Mouse (Mus musculus): Measurements from ENCODE around the gene Cyp11a1.

Cyp11a1 gene

DNA sequence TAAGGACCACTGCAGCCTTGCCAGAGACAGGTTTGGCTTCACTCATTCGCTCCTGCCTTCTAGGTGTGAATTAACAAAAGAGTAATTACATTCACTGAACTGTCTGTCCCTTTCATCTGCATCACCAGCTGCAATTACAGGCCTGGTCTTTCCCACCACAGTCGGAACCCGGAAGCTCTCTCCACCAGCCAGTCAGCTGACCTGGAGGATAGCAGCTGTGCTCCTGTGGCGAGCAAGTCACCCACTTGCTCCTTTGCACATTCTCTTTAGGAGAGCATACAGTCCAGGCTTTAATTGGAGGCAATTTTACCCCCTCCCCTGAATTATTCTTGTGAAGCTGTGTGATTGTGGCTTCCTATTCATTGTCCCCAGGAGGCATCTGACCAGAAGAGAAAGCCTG, 39.4 kb downstream of the Cyp11a1 start:
- no peak for DNase-seq

DNA sequence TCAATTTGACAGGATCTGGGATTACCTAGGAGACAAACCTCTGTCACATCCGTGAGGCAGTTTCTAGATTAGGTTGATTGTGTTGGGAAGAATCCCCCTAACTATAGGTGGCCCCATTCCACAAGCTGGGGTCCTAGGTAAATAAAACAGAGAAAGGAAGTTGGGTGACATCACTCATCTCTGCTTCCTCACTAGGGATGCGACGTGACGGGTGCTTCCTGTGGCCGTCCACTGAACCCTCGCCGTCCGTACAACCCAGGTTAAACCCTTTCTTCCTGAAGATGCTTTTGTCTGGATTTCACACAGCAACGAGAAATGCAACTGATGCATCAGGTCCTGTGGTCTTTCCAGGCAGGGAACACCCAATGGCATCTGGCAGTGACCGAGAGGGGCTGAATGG, 40.9 kb downstream of the Cyp11a1 start:
- no peak for DNase-seq

DNA sequence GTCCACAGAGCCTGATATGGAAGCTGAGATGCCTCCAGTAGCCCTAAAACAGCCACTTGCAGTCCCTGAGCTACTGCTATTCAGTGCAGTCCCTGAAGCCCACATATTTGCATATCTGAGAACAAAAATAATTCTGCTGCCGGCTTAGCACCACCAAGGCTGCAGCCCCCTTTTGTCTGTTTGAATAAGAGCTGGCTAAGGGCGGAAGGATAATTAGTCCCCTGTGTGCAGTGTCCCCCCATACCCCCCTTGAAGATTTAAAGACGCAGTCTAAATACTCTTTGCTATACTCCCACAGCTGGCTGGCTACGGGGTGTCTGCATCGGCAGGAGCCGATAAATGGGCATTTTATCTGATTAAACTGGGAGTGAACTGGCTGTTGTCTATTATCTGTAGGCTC, 42.4 kb downstream of the Cyp11a1 start:
- DNase-seq = no peak

DNA sequence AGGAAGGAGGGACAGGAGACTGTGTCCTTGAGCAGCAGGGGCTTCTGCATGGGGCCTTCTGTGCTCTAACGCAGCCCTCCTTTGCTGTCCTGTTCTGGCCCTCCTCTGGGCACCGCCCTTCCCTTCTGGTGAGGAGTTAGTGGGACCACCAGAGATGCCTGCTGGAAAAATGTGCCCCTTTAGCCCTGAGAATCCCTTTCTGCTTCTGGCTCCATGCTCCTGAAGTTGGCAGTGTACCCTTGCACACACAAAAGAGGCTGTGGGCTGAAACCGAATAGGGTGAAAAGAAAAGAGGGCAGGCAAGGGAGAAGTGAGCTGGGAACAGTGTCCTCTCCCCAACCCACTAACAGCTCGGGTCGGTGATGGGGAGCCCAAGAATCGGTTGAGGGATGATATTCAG, 43.0 kb downstream of the Cyp11a1 start:
- no peak for DNase-seq

DNA sequence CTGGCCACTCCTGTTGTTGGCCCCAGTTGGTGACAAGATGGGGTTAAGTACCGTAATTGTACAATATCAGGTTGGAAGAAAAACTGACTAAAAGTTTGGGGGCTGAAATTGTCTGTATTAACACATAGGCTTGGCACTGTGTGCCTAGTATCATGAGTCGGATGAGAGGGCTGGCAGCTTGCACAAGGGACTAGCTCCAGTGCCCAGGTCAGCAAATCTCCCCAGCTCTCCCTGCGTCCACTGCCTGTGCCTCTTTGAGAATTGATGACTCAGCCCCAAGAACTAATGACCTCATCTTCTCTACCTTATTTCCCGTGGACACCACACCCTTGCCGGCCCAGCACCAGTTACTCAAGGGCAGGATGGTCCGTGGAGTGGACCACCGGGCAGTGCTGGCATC, 43.6 kb downstream of the Cyp11a1 start:
- DNase-seq = no peak

DNA sequence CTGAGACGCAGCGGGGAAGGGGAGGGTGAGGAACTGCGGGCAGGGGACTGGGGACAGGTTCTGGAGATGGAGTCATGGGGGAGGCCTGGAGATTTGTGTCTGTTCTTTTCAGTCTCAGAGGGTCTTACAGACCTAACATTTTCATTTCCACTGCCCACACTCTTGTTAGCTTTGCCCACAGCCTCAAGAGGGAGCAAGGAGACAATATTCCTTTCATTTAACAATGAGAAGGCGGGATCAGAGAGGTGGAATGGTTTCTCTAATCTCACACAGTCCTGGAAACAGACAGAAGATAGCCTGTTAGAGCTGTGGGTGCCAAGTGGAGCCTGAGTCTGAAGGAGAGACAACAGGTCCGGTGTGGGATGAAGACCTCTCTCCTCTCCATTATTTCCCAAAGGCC, 45.7 kb downstream of the Cyp11a1 start:
- DNase-seq = no peak

DNA sequence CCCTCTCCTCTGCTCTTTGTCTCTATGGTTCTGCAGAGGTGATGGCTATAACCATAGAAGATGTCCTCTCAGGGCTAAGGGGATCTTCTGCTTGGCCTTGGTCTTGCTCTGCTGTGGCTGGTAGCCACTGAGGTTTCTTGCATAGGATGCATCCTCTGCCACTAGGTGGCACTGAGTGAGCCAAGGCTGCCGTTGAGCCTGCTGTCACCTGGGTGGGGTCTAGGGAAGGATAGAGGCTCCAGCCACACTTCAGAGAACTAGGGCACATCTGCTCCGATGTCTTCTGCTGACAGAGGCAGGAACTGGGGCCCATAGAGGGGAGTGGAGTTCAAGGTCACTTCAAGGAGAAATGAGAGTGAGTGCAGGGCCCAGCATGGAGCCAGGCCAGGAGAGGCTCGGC, 46.9 kb downstream of the Cyp11a1 start:
- DNase-seq = peak; percentile 35 to 43

DNA sequence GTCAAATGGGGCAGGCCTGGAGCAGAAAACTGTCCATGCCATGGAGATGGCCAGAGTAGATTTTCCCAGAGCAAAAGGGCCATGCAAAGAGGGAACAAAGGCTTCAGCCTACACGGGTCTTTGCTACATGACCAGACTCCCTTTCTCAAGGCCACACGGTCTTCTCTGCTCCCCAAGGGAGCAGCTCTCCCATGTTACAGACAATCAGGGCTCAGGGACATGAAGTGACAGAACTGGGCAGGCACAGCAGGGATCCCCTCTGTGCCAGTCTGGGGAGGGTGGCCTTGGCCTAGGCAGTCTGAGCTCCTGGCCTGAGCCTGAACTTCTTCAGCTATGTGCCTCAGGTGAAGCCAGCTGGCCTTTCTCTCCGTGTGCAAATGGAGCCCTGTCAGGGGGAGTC, 47.3 kb downstream of the Cyp11a1 start:
- no peak for DNase-seq

DNA sequence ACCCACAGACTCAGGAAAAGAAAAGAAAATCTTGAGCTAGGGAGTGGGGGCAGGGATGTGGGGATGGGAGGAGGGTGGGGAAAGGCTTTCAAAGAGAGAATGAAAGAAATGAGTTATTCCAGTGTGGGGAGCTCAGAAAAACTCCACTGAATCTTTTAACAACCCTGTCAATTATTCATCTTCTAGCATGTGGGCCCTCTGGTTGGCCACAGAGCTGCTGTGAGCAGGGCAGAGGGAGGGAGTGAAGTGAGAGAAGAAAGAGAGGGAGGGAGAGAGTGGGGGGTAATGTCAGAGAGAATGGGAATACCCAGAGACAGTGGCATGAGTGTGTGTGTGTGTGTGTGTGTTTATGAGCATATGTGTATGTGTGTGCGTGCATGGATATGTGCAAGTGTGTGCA, 47.8 kb downstream of the Cyp11a1 start:
- no peak for DNase-seq

DNA sequence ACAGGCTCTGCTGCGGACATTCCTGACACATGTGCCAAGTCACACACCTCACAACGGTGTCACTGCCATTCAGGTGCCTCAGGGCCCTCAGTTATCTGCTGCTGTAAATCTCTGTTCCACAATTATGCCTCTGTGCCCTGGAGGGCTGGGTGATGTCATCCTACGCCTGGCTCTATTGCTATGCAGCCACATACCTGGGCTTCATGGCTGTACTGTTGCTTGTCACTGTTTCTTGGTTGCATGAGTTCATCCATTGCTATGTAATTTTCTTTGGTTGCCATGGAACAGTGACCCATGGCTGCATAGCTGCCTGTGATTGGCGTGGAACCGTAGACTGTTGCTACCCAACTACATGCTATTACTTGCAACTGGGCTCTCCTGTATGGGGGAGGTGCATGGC, 49.5 kb downstream of the Cyp11a1 start:
- no peak for DNase-seq

DNA sequence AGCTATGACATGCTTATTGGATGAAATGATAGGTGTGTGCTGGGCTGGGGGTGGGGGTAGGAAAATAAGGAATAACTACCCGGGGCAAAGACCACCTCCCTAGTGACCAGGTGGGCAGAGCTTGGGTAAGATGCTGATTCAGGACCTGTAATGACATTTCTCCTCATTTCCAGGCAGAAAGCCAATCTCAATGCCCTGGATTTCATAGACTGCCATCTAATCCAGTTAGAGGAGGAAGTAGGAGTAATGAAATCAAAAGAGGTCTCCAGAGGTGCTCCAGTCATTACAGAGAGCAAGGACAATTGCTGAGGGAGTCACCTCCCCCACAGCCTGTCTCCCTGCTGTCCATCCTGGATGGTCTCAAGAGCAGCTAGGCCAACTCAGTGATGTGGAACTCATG, 53.7 kb downstream of the Cyp11a1 start:
- DNase-seq = no peak

DNA sequence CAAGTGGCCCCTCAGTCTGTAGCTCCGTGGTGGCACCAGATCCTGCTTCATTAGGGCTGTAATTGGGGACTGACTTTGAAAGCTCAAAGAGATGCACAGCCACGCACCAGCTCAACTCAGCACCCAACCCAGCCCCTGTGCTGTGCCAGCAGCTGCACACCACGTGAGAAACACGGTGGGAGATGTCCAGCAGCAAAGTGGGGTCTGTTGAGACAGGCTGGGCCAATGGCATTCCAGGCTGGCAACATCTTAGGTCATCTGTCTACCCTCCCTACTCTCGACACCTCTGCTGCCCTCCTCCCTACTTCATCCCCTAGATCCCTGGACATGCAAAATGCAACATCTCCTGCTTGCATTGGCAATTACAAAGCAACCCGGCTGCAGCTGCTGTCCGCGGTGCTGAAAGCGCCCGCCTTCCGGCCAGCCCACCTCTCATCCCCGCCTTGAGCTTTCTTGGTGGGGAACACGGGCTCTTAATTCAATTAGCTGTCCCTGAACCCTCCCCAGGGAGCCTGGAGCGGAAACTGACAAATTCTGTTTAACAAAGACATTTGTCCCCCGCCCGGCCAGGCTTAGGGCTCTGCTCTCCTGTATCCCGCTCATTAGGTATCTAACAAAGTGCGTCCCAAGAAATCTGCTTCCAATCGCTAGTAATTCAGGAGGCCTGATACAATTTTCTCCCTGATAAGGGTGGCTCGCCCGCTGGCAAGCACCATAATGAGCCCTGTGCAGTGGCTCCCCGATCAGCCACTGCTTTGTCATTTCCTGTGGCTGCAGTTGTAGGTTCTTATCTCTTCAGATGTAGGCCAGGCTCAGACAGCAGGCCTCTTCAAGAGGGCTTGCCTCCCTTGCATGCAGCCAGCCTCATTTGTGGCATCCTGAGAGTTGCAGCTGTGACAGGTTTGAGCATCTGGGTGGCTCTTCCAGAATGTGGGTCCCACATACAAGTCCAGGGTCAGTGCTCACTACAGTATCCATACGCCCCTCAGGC, 54.8 kb downstream of the Cyp11a1 start:
- no peak for DNase-seq

DNA sequence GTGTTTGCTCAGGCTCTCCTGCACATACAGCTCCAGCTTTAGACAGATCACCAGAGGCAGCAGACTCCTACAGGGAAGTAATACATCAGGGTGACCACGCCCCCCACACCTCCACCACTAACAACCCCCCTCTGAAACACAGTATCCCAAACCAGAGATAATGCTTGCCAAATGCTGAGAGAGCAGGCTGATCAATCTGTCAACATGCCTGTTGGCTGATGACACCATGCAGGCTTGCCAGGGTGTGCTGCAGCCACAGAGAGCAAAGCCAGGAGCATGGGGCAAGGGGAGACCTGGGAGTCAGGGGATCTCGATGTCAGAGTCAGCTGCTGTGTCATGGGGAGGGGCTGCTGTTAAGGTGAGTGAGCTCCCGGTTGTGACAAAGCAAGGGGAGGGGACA, 57.3 kb downstream of the Cyp11a1 start, which contains the start of gene Stra6:
Stra6 (plus strand) TSS at position 258 of the 400 bp plus-strand sequence.
- DNase-seq = no peak

DNA sequence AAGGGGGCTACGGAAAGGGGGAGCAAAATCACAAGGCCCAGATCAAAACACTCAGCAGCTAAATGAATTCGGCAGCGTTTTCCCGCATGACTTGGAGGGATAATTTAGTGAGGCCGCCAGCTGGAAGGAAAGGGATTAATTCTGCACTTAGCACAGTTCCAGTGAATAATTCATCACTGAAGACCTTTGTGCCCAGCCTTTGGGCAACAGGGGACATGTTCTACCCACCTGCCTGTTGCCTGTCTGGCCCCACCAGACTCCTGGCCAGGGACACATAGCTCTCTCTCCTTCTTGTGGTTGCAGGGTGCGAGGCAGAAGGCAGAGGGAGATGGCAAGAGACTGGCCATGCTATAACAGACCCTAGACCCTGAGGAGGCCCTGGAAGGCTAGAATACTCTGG, 59.3 kb downstream of the Cyp11a1 start:
- DNase-seq = no peak

DNA sequence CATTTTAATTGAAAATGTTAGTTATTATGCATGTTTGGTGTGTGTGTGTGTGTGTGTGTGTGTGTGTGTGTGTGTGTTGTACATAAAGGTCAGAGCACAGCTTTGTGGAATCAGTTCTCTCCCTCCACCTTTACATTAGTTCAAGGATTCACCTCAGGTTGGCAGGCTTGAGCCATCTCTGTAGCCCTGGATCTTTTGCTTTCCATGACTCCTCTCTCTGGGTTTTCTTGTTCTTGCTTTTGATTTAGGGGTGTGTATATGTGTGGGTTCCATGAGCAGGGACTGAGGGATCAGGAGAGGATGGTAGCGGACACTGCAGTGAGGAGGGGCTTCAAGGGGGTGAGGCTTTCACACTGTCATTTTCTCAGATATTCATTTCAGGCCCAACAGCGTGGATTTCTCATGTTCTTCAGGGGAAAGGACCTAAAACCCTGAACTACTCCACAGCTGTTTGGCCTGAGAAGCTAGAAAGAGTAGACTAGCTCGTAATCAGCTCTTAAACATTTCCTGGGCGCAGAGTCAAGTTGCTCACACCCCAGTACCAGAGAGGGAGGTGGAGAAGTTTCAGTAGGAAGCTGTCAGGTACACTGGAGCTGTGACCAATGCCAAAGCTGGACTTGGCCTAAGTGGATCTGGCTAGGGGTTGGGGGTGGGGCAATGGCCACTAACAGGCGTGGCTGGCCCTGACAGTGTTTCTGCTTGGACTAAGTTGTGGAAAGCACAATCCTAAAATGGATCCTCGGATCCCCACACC, 59.9 kb downstream of the Cyp11a1 start:
- no peak for DNase-seq

DNA sequence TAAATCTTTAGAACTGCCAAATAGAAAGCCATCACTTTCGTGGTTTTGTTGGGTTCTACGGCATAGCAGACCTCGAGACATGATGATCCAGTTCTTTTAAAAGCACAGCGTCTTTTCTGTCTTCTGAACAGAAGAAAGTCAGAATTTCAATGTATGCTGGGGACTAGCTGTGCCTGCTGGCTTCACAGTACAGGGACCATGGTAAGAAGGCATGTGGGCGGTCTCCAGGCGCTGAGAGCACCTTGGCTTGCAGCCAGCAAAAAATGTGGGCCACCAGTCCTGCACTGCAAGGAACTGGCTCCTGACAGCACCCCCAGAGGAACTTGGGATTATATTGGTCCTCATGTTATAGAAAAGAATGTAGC, 60.5 kb downstream of the Cyp11a1 start:
- DNase-seq = no peak

DNA sequence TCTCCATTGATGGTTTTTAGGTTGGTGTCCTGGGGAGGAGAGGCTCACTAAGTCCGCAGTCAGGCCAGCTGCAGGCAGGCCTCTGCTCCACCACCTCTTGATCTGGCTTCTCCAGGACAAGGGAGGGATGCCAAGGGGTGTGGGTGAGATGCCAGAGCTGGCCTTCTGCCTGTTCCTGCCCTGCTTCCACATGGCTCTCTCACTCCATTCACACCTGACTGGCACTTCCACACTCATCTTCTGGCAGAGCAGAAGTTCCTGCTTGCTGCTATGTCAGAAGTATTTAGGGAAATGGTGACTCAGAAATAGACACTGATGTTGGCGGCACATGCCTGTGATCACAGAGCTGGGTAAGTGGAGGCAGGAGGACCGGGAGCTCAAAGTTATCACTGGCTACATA, 61.3 kb downstream of the Cyp11a1 start:
- DNase-seq = no peak

DNA sequence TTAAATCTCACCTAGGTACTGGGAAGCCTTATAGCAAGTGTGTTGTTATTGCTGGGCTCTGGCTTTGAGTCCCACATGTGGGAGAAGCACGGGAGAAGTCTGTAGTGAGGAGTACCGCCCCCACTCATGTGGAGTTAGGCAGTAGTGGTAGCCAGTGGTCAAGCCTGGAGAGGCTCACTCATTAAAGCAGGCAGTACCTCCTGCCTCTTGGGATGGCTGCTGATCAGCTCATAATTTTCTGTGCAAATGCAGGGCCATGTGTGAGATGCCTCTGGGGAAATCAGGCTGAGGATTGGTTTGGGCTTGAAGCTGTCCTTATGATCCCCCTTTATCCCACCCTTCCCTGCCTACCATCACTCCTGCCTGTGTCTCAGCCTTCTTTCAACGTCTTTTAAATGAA, 68.3 kb downstream of the Cyp11a1 start:
- DNase-seq = no peak
